Mouse (Mus musculus): ENCODE measurements at regions not wholly inside any gene's neighbourhood (a gene's known extent, or its start where the extent isn't known, plus 50 kb on each side); places are given as distances from the start of the nearest gene placed in this dataset.
A peak's percentile ranks its signal among the peaks of the same experiment; 100 is the strongest.

- no peak for DNase-seq (ENCODE audit: low read depth, low spot score)
Observed at GRCm38 (mm10) chr2:51799856-51800255, 135.1 kb downstream of the Rbm43 start.

GRCm38 (mm10) chr2:51822976-51823375 lies 112.0 kb downstream of the Rbm43 start:
- DNase-seq (ENCODE audit: low read depth, low spot score) = no peak

GRCm38 (mm10) chr2:51830286-51830944 lies 104.5 kb downstream of the Rbm43 start:
- peak; percentile 67 for DNase-seq (ENCODE audit: low read depth, low spot score)

- no peak for DNase-seq (ENCODE audit: low read depth, low spot score)
Observed at GRCm38 (mm10) chr2:51830965-51831720, 103.8 kb downstream of the Rbm43 start.

GRCm38 (mm10) chr2:51837864-51838263 lies 97.1 kb downstream of the Rbm43 start:
- DNase-seq (ENCODE audit: low read depth, low spot score) = no peak

- DNase-seq (ENCODE audit: low read depth, low spot score) = no peak
Observed at GRCm38 (mm10) chr2:51840808-51841207, 94.2 kb downstream of the Rbm43 start.

- DNase-seq (ENCODE audit: low read depth, low spot score) = no peak
Observed at GRCm38 (mm10) chr2:51844831-51845230, 90.1 kb downstream of the Rbm43 start.

- no peak for DNase-seq (ENCODE audit: low read depth, low spot score)
Observed at GRCm38 (mm10) chr2:51847556-51847955, 87.4 kb downstream of the Rbm43 start.

GRCm38 (mm10) chr2:51847964-51848363 lies 87.0 kb downstream of the Rbm43 start:
- DNase-seq (ENCODE audit: low read depth, low spot score) = no peak

GRCm38 (mm10) chr2:51848491-51848890 lies 86.5 kb downstream of the Rbm43 start:
- DNase-seq (ENCODE audit: low read depth, low spot score) = peak; percentile 79

GRCm38 (mm10) chr2:51850581-51850980 lies 84.4 kb downstream of the Rbm43 start:
- no peak for DNase-seq (ENCODE audit: low read depth, low spot score)

- DNase-seq (ENCODE audit: low read depth, low spot score) = no peak
Observed at GRCm38 (mm10) chr2:51851711-51852110, 83.3 kb downstream of the Rbm43 start.

GRCm38 (mm10) chr2:51857226-51857625 lies 77.7 kb downstream of the Rbm43 start:
- DNase-seq (ENCODE audit: low read depth, low spot score) = no peak

GRCm38 (mm10) chr2:51866045-51866444 lies 68.9 kb downstream of the Rbm43 start:
- DNase-seq (ENCODE audit: low read depth, low spot score) = no peak

- DNase-seq (ENCODE audit: low read depth, low spot score) = peak; percentile 68
Observed at GRCm38 (mm10) chr2:51868878-51869510, 66.0 kb downstream of the Rbm43 start.

GRCm38 (mm10) chr2:51871571-51871970 lies 63.4 kb downstream of the Rbm43 start:
- no peak for DNase-seq (ENCODE audit: low read depth, low spot score)

All from forelimb bud, embryonic 11.5 days (tissue).